Mouse (Mus musculus): ENCODE results near the gene Jagn1. TPM values are rescaled to one million over a fixed set of nuclear protein-coding genes. Genes with fewer than 3 reads are reported as not detected.

Gene Jagn1
- polyA plus RNA-seq, 1 experiment from 2014 or later: 75.0 TPM

DNA sequence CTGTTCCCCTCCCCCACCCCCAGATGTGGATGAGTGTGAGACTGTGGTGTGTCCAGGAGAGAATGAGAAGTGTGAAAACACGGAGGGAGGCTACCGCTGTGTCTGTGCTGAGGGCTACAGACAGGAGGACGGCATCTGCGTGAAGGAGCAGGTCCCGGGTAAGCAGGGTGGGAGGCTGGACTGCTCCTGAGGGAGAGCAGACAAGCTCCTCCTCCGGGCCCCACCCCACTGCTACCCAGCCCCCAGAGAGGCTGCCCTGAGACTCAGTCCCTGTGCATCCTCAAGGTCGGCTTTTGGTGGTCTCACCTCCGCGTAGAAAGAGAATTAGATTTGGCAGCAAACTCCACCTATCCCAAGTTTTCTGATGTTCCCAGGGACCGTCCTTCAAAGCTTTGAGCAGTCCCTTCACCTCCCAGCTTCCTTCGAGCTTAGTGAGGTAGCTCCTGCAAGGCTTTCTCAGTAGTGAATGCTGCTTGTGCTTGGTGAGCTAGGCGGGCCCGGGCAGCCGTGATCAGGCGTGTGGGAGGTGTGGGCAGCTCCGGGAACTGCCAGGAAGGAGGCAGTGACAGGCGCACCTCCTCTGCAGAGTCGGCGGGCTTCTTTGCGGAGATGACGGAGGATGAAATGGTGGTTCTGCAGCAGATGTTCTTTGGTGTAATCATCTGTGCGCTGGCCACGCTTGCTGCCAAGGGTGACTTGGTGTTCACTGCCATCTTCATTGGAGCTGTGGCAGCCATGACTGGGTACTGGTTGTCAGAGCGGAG is 49.9 kb downstream of the Jagn1 start:
- Histone ChIP-seq H3K27ac (ENCODE audit: low read depth, low read length) (no peak overlapping the region), H3K4me1 (ENCODE audit: control insufficient read depth, insufficient read depth, low read length) (peaks cover 9% of the 10 kb centered on the region), H3K27me3 (ENCODE audit: control insufficient read depth, insufficient read depth, low read length) (peaks cover 6% of the 10 kb centered on the region), H3K4me2 (no peak overlapping the region), H3K9me3 (ENCODE audit: control insufficient read depth, low read length) (no peaks in the 10 kb centered on the region), H3K36me3 (ENCODE audit: control insufficient read depth, insufficient read depth, low read length) (peaks cover 9% of the 10 kb centered on the region), H3K4me3 (ENCODE audit: low read depth, low read length) (no peak overlapping the region), H3K9ac (ENCODE audit: low read length) (no peak overlapping the region)
- no peak for ATAC-seq (ENCODE audit: low FRiP score)
- DNase-seq (ENCODE audit: low spot score, missing footprints): no peak
- 78% methylated on average over 24 of the region's 24 CpGs for WGBS

GRCm38 (mm10) chr6:113494258-113494788 is 52.0 kb downstream of the Jagn1 start:
- Histone ChIP-seq H3K36me3 (ENCODE audit: control insufficient read depth, insufficient read depth, low read length) (peaks cover 9% of the 10 kb centered on the region), H3K9me3 (ENCODE audit: control insufficient read depth, low read length) (no peaks in the 10 kb centered on the region), H3K4me3 (ENCODE audit: low read depth, low read length) (peak overlapping the region; percentile 30; the same call in 1 of the 2 replicates), H3K27ac (ENCODE audit: low read depth, low read length) (no peak overlapping the region), H3K9ac (ENCODE audit: low read length) (peak overlapping the region; percentile 51), H3K4me2 (peak overlapping the region; percentile 48), H3K4me1 (ENCODE audit: control insufficient read depth, insufficient read depth, low read length) (peaks cover 9% of the 10 kb centered on the region), H3K27me3 (ENCODE audit: control insufficient read depth, insufficient read depth, low read length) (peaks cover 6% of the 10 kb centered on the region)
- peak; percentile 98 for DNase-seq (ENCODE audit: low spot score, missing footprints)
- 2% methylated on average over 49 of the region's 54 CpGs for WGBS
- peak; percentile 86 for ATAC-seq (ENCODE audit: low FRiP score)

GRCm38 (mm10) chr6:113495071-113495675 is 52.8 kb downstream of the Jagn1 start:
- no peaks in the 10 kb centered on the region for H3K9me3 ChIP-seq (ENCODE audit: control insufficient read depth, low read length)
- DNase-seq (ENCODE audit: low spot score, missing footprints) (peak; percentile 88), ATAC-seq (ENCODE audit: low FRiP score) (no peak)
- H3K27ac ChIP-seq (ENCODE audit: low read depth, low read length): no peak overlapping the region
- peaks cover 9% of the 10 kb centered on the region for H3K36me3 ChIP-seq (ENCODE audit: control insufficient read depth, insufficient read depth, low read length)
- H3K4me2 ChIP-seq: peak overlapping the region; percentile 48
- 0 out of 2 replicates have a peak overlapping the region, but pooled peaks have one; percentile 51 for H3K9ac ChIP-seq (ENCODE audit: low read length)
- H3K27me3 ChIP-seq (ENCODE audit: control insufficient read depth, insufficient read depth, low read length): peaks cover 6% of the 10 kb centered on the region
- H3K4me1 ChIP-seq (ENCODE audit: control insufficient read depth, insufficient read depth, low read length): peaks cover 9% of the 10 kb centered on the region
- peak overlapping the region; percentile 30; the same call in 1 of the 2 replicates for H3K4me3 ChIP-seq (ENCODE audit: low read depth, low read length)
- 50% methylated on average over 28 of the region's 28 CpGs for WGBS

Small RNA genes within 50 kb of the gene (microRNA-seq; reads per million reads assigned to microRNA genes)
- gene Gm24387: not detected

Other genes with a start within 250 kb of the Jagn1 start
- 7.6 TPM in 2 replicates for gene Lhfpl4, start 247.2 kb upstream of the Jagn1 start, polyA plus RNA-seq (2014; fragmentation: Nextera tagmentation; extraction: Ambion mirVana)
- gene Mtmr14, start 204.7 kb upstream of the Jagn1 start, polyA plus RNA-seq (2014; fragmentation: Nextera tagmentation; extraction: Ambion mirVana): 44.2 and 46.3 TPM in 2 replicates
- 0.07 and 0.08 TPM in 2 replicates for gene Cpne9, start 160.3 kb upstream of the Jagn1 start, polyA plus RNA-seq (2014; fragmentation: Nextera tagmentation; extraction: Ambion mirVana)
- gene Brpf1, start 135.4 kb upstream of the Jagn1 start, polyA plus RNA-seq (2014; fragmentation: Nextera tagmentation; extraction: Ambion mirVana): 20.1 and 22.8 TPM in 2 replicates
- gene Ogg1, start 115.6 kb upstream of the Jagn1 start, polyA plus RNA-seq (2014; fragmentation: Nextera tagmentation; extraction: Ambion mirVana): 12.2 and 13.8 TPM in 2 replicates
- gene Camk1, start 98.6 kb upstream of the Jagn1 start, polyA plus RNA-seq (2014; fragmentation: Nextera tagmentation; extraction: Ambion mirVana): 61.6 and 65.4 TPM in 2 replicates
- gene Tada3, start 64.7 kb upstream of the Jagn1 start, polyA plus RNA-seq (2014; fragmentation: Nextera tagmentation; extraction: Ambion mirVana): 59.3 and 62.4 TPM in 2 replicates
- 188 and 208 TPM in 2 replicates for gene Arpc4, start 64.5 kb upstream of the Jagn1 start, polyA plus RNA-seq (2014; fragmentation: Nextera tagmentation; extraction: Ambion mirVana)
- 3.0 TPM in 2 replicates for gene Ttll3, start 53.3 kb upstream of the Jagn1 start, polyA plus RNA-seq (2014; fragmentation: Nextera tagmentation; extraction: Ambion mirVana)
- 26.6 and 32.0 TPM in 2 replicates for gene Rpusd3, start 23.2 kb upstream of the Jagn1 start, polyA plus RNA-seq (2014; fragmentation: Nextera tagmentation; extraction: Ambion mirVana)
- gene Cidec, start 6.8 kb upstream of the Jagn1 start, polyA plus RNA-seq (2014; fragmentation: Nextera tagmentation; extraction: Ambion mirVana): not detected in 2 replicates
- gene Il17re, start 15.9 kb downstream of the Jagn1 start, polyA plus RNA-seq (2014; fragmentation: Nextera tagmentation; extraction: Ambion mirVana): 0.19 and 0.40 TPM in 2 replicates
- gene Il17rc, start 28.9 kb downstream of the Jagn1 start, polyA plus RNA-seq (2014; fragmentation: Nextera tagmentation; extraction: Ambion mirVana): 2.7 and 3.1 TPM in 2 replicates
- gene Creld1, start 40.7 kb downstream of the Jagn1 start, polyA plus RNA-seq (2014; fragmentation: Nextera tagmentation; extraction: Ambion mirVana): 29.2 and 29.9 TPM in 2 replicates
- 0.97 and 1.1 TPM in 2 replicates for gene Prrt3, start 59.4 kb downstream of the Jagn1 start, polyA plus RNA-seq (2014; fragmentation: Nextera tagmentation; extraction: Ambion mirVana)
- 88.4 and 90.0 TPM in 2 replicates for gene Emc3, start 89.1 kb downstream of the Jagn1 start, polyA plus RNA-seq (2014; fragmentation: Nextera tagmentation; extraction: Ambion mirVana)
- 13.5 and 15.6 TPM in 2 replicates for gene Fancd2, start 89.1 kb downstream of the Jagn1 start, polyA plus RNA-seq (2014; fragmentation: Nextera tagmentation; extraction: Ambion mirVana)
- 0.42 and 0.47 TPM in 2 replicates for gene Fancd2os, start 158.1 kb downstream of the Jagn1 start, polyA plus RNA-seq (2014; fragmentation: Nextera tagmentation; extraction: Ambion mirVana)
- gene Brk1, start 162.2 kb downstream of the Jagn1 start, polyA plus RNA-seq (2014; fragmentation: Nextera tagmentation; extraction: Ambion mirVana): 223 and 232 TPM in 2 replicates
- 60.9 and 62.4 TPM in 2 replicates for gene Vhl, start 181.4 kb downstream of the Jagn1 start, polyA plus RNA-seq (2014; fragmentation: Nextera tagmentation; extraction: Ambion mirVana)
- gene Irak2, start 195.9 kb downstream of the Jagn1 start, polyA plus RNA-seq (2014; fragmentation: Nextera tagmentation; extraction: Ambion mirVana): 1.6 and 1.9 TPM in 2 replicates

Measured in midbrain, embryonic 11.5 days (tissue).